Mouse (Mus musculus) stomach, postnatal 0 days (tissue): ENCODE results near the gene G430095P16Rik.

Source experiments
- CTCF ChIP-seq: IDR thresholded peaks from 2 replicates; pipeline ENCODE4 v1.5.1; 2016; ENCODE audit warnings: antibody characterized with exemption, low read depth, mild to moderate bottlenecking, moderate library complexity
- EP300 ChIP-seq: optimal IDR thresholded peaks from 2 replicates; pipeline ENCODE3; 2016; ENCODE audit warnings: antibody characterized with exemption

DNA sequence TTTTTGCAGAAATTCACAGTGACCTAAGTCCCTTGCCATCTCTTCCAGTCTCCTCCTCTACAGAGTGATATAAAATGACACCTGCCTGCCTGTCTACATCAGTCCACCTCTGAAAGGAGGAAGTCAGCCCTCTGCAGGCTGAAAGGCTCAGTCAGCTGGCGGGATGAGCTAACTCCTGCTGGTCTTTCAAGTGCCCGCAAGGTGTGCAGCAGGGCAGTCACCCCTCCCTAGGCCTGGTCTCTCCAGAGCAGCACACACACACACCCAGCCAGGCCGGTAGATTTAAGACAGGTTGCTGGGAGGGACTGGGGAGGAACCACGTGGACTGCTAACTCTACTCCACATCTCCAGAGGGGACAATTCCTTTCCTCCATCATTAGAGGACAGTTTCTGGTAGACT is 41.3 kb downstream of the G430095P16Rik start:
- TF ChIP-seq CTCF (peak; percentile 37), EP300 (no peak)
